Mouse (Mus musculus) neural tube, embryonic 15.5 days (tissue): ENCODE data around the gene Ppp1r14a. TPM values are rescaled to one million over a fixed set of nuclear protein-coding genes. Genes with fewer than 3 reads are reported as not detected.

ENCODE experiments used
- ATAC-seq: fragments of 200-750 bp; cut with Nextera tagmentation; 2 replicates; pipeline ENCODE4 v1.8.0; 2017; ENCODE audit warnings: mild to moderate bottlenecking, moderate TSS enrichment, moderate library complexity; ENCODE audit not compliant: low FRiP score
- H3K27ac ChIP-seq: fragments of 300-500 bp; sonication (generic); replicated peaks from 2 replicates; pipeline ENCODE4 v1.5.1; 2015; ENCODE audit warnings: mild to moderate bottlenecking, inconsistent platforms
- H3K27me3 ChIP-seq: fragments of 300-500 bp; sonication (generic); replicated peaks from 2 replicates; pipeline ENCODE4 v1.6.1; 2015; ENCODE audit warnings: inconsistent platforms
- H3K36me3 ChIP-seq: fragments of 300-500 bp; sonication (generic); 2 replicates; pipeline ENCODE4 v1.6.1; 2015; ENCODE audit warnings: inconsistent platforms
- H3K4me1 ChIP-seq: fragments of 300-500 bp; sonication (generic); 2 replicates; pipeline ENCODE4 v1.6.1; 2015; ENCODE audit warnings: inconsistent platforms
- H3K4me2 ChIP-seq: fragments of 300-500 bp; sonication (generic); 2 replicates; pipeline ENCODE4 v1.6.1; 2015; ENCODE audit warnings: inconsistent platforms, mild to moderate bottlenecking, moderate library complexity
- H3K4me3 ChIP-seq: fragments of 300-500 bp; sonication (generic); replicated peaks from 2 replicates; pipeline ENCODE4 v1.5.1; 2015; ENCODE audit warnings: mild to moderate bottlenecking, inconsistent platforms
- H3K9ac ChIP-seq: fragments of 300-500 bp; sonication (generic); replicated peaks from 2 replicates; pipeline ENCODE4 v1.6.1; 2015; ENCODE audit warnings: mild to moderate bottlenecking, inconsistent platforms
- H3K9me3 ChIP-seq: fragments of 300-500 bp; sonication (generic); replicated peaks from 2 replicates; pipeline ENCODE4 v1.6.1; 2016; ENCODE audit warnings: inconsistent platforms
- WGBS: fragments of 180-500 bp; shearing (Covaris S2); methylation state at CpG from one replicate; pipeline ENCODE4 v1.1.7; 2015; ENCODE audit warnings: mixed read lengths; 5-methylcytosine and 5-hydroxymethylcytosine counted together
- polyA plus RNA-seq: library from polyadenylated mRNA; unstranded; fragments of >200 nt; fragmentation: Nextera tagmentation; extraction: Ambion mirVana; gene quantifications from 2 replicates; pipeline ENCODE4 v1.2.1, GENCODE M21; 2015

Gene Ppp1r14a
- polyA plus RNA-seq, 1 experiment from 2014 or later = 2.8 TPM

DNA sequence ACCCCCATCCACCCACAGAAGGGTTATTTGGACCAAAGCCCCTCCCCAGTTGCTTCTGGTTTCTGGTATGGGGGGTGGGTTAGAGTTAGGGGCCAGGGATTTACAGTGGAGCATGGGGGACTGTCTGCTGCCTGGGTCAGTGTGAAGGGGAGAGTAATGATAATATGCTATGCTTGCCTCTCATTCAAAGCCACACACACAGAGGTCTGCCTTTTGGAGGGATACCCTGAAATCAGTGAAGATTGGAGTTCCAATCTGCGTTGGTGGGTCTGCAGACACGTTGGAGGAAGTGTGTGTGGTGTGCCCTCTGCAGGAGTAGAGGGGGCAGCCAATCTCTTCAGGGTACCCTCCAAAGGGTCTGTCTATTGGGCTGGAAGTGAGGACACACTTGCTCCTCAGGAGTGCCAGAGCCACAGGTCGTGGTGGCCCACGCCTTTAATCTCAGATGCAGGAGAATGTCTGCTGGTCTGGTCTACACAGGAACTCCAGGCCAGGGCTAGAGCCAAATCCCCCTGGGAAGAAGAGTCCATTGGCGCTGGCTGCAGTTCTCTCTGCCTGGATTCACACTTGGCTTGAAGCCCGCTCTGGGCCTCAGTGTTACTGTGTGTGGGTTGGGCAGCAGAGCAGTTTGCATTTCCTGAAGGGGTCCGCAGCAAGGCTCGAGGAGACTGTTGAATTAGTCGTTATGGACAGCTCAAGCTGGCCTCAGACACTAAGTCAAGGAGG lies 16.3 kb downstream of the Ppp1r14a start:
- H3K4me1 ChIP-seq = peaks cover 62% of the 10 kb centered on the region
- H3K27me3 ChIP-seq = no peaks in the 10 kb centered on the region
- no peak for ATAC-seq
- 13% methylated on average over 9 of the region's 9 CpGs for WGBS
- H3K27ac ChIP-seq = peak overlapping the region; percentile 89
- H3K9ac ChIP-seq = peak overlapping the region; percentile 82
- no peaks in the 10 kb centered on the region for H3K36me3 ChIP-seq
- H3K9me3 ChIP-seq = no peaks in the 10 kb centered on the region
- peak overlapping the region; percentile 80 for H3K4me3 ChIP-seq
- peak overlapping the region; percentile 71 for H3K4me2 ChIP-seq

DNA sequence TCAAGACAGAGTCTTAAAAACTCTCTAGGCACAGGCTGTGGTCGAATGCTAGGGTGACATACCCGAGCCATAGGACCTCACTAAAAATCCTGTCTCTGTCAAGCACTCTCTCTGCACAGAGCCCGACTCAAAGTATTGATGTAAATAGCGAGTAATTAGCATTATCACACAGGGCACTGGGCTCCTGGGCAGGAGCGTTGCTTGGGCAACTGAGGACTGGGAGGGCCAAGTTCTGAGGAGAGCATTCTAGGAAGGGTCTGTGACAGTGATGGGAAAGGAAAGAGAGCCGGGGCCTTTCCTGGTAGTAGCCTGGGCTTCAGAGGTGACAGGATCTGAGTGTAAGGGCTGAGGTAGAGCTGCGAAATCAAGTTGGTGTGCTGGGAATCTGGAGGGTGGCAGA lies 17.0 kb downstream of the Ppp1r14a start:
- no peaks in the 10 kb centered on the region for H3K27me3 ChIP-seq
- peak overlapping the region; percentile 80 for H3K4me3 ChIP-seq
- WGBS = 19% methylated on average over 7 of the region's 7 CpGs
- ATAC-seq = no peak
- H3K36me3 ChIP-seq = peaks cover 4% of the 10 kb centered on the region
- H3K9ac ChIP-seq = peak overlapping the region; percentile 82
- no peaks in the 10 kb centered on the region for H3K9me3 ChIP-seq
- H3K27ac ChIP-seq = peak overlapping the region; percentile 89
- peaks cover 69% of the 10 kb centered on the region for H3K4me1 ChIP-seq
- H3K4me2 ChIP-seq = peak overlapping the region; percentile 71

DNA sequence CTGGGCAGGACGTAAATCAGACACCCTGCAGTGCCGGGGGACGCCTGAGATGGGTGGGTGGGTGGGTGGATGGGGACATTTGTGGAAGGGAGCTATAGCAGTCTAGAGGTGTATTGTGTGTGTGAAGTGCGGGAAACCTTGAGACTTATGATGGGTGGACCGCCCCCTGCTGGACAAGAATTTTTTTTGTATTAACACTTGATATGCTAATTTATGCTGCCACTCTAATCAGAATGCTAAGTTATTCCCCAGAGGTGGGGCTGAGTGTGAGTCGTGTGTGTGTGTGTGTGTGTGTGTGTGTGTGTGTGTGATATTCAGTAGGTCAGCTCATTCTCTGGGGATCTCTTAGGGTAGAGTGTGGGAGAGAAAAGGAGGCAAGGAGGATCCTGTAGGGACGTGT lies 17.5 kb downstream of the Ppp1r14a start:
- peak overlapping the region; percentile 89 for H3K27ac ChIP-seq
- peak overlapping the region; percentile 80 for H3K4me3 ChIP-seq
- H3K4me2 ChIP-seq = peak overlapping the region; percentile 71
- H3K9me3 ChIP-seq = no peaks in the 10 kb centered on the region
- peaks cover 74% of the 10 kb centered on the region for H3K4me1 ChIP-seq
- 9% methylated on average over 7 of the region's 7 CpGs for whole genome bisulfite sequencing
- peak overlapping the region; percentile 82; the same call in 1 of the 2 replicates for H3K9ac ChIP-seq
- ATAC-seq = no peak
- H3K27me3 ChIP-seq = no peaks in the 10 kb centered on the region
- H3K36me3 ChIP-seq = peaks cover 9% of the 10 kb centered on the region

DNA sequence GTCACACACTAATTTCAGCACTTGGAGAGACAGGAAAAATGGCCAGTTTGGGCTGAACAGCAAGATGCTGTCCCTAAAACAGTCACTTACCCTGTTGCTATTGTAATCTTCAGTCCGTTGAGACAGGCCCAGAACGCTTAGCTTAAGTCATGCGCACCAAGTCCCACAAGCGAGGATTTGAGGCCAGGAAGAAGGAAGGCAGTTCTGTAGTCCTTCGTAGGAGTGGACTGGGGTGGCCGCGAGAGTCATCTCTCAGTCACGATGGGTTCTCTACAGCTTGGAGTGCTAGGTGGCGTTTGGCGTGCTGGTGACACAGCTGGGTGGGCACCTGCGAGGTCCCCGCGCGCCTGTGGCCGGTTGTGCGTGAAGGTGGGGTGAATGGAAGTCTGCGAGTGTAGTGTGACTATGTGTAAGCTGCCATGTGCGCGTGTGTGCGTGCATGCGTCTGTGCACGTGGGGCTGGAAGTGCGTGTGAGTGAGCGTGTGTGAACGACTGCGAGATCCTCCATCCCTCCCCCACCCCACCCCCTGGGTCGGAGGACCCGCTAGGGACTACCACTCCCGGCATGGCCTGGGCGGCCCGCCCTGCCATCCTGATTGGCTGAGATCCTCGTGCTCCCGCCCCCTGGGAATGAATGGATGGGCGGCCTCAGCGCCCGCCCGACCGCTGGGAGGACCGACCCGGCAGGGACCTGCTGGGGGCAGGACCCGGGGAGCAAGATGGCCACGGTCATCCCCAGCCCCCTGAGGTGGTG lies 18.4 kb downstream of the Ppp1r14a start:
- peaks cover 18% of the 10 kb centered on the region for H3K36me3 ChIP-seq
- H3K27ac ChIP-seq = peak overlapping the region; percentile 89
- peak overlapping the region; percentile 72 for H3K9ac ChIP-seq
- ATAC-seq = peak; percentile 73
- H3K9me3 ChIP-seq = no peaks in the 10 kb centered on the region
- peaks cover 77% of the 10 kb centered on the region for H3K4me1 ChIP-seq
- H3K27me3 ChIP-seq = no peaks in the 10 kb centered on the region
- WGBS = under 1% methylated on average over 42 of the region's 42 CpGs
- H3K4me3 ChIP-seq = peak overlapping the region; percentile 80
- H3K4me2 ChIP-seq = peak overlapping the region; percentile 71

DNA sequence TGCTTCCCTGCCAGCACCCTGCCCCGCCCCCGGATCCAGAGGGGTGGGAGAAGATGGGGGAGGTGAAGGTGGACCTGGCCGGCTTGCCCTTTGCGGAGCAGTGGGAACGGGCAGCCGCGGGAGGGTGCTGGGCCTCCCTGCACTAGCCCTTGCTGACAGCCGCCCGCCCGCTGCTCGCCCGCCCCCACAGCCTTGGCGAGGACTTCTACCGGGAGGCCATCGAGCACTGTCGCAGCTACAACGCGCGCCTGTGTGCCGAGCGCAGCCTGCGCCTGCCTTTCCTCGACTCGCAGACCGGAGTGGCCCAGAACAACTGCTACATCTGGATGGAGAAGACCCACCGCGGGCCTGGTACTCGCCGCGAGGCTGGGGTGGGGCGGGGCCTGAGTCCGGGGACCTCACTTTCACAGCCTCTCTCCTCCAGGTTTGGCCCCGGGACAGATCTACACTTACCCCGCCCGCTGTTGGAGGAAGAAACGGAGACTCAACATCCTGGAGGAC lies 20.2 kb downstream of the Ppp1r14a start:
- no peaks in the 10 kb centered on the region for H3K9me3 ChIP-seq
- H3K9ac ChIP-seq = peak overlapping the region; percentile 72
- H3K4me3 ChIP-seq = peak overlapping the region; percentile 80
- H3K27ac ChIP-seq = peak overlapping the region; percentile 89
- H3K4me1 ChIP-seq = peaks cover 84% of the 10 kb centered on the region
- ATAC-seq = no peak
- H3K4me2 ChIP-seq = peak overlapping the region; percentile 71
- peaks cover 24% of the 10 kb centered on the region for H3K36me3 ChIP-seq
- no peaks in the 10 kb centered on the region for H3K27me3 ChIP-seq
- 2% methylated on average over 36 of the region's 36 CpGs for WGBS

DNA sequence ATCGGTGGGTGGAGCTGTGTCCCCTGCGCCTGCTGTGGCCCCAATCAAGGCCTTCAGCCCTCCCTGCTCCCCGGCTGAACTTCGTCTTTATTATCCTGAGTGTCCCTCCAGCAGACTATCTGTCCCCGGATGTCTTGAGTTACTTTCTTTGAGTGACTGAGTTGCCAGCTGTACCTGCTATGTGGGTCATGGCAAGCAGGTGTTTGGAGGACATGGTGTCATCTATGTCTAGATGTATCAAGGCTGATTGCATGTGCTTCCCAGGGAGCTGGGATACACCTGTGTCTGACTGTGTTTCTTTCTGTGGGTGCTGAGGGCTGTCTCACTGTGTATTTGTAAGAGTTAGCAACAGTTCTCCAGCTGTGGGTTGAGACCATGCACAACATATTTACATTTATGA lies 20.6 kb downstream of the Ppp1r14a start:
- Histone ChIP-seq H3K27me3 (no peaks in the 10 kb centered on the region), H3K4me2 (peak overlapping the region; percentile 71), H3K9ac (peak overlapping the region; percentile 72), H3K9me3 (no peaks in the 10 kb centered on the region), H3K4me3 (peak overlapping the region; percentile 80), H3K4me1 (peaks cover 84% of the 10 kb centered on the region), H3K36me3 (peaks cover 24% of the 10 kb centered on the region), H3K27ac (0 out of 2 replicates have a peak overlapping the region, but pooled peaks have one; percentile 89)
- WGBS = 9% methylated on average over 5 of the region's 5 CpGs
- no peak for ATAC-seq

DNA sequence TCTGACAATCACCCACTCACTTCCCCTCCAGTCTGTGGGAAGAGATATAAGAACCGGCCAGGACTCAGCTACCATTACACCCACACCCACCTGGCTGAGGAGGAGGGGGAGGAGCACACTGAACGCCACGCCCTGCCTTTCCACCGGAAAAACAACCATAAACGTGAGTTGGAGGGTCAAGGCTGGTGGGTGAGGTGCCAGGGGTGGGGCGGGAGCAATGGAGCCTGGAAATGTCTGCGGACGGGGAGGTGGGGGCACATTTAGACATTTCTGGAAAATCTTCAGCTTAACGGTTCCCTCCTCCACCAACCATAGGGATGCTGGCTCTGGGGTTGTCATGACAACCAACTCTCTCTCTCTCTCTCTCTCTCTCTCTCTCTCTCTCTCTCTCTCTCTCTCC lies 23.9 kb downstream of the Ppp1r14a start:
- Histone ChIP-seq H3K4me3 (0 out of 2 replicates have a peak overlapping the region, but pooled peaks have one; percentile 10), H3K9ac (no peak overlapping the region), H3K27me3 (no peaks in the 10 kb centered on the region), H3K27ac (peak overlapping the region; percentile 71), H3K9me3 (no peaks in the 10 kb centered on the region), H3K36me3 (peaks cover 31% of the 10 kb centered on the region), H3K4me2 (peak overlapping the region; percentile 45), H3K4me1 (peaks cover 90% of the 10 kb centered on the region)
- ATAC-seq = no peak
- 13% methylated on average over 9 of the region's 9 CpGs for WGBS

DNA sequence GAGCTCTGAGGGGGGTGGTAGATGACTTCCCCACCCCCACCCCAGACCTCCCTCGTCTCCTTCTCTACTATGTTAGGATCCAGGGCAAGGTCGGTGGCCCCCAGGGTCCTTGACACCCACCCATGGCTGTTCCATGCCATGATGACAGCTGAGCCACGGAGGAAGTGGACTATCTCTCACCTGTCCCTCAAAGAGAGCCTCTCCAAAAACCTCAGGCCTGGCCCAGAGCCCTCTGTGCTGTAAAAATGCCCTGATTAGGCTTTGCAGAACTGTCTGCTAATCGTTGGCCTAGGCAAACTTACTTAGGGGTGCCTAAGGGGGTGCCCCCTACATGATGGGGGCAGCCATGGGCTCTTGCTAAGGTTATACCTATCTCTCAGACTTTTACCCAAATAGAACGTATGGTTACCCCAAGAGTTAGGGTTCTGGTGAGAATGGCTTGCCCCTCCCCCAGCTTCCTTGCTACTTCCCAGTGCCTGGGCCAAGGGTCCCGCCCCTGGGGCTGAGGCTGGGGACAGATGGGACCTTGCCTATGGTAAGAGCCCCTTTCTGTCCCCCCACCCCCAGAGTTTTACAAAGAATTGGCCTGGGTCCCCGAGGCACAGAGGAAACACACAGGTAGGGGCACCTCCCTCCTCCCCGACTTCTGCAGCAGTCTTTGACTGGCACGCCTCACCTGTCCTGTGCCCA lies 24.6 kb downstream of the Ppp1r14a start:
- Histone ChIP-seq H3K36me3 (peaks cover 31% of the 10 kb centered on the region), H3K4me3 (no peak overlapping the region), H3K27me3 (no peaks in the 10 kb centered on the region), H3K4me1 (peaks cover 93% of the 10 kb centered on the region), H3K9me3 (no peaks in the 10 kb centered on the region), H3K9ac (no peak overlapping the region), H3K27ac (peak overlapping the region; percentile 90), H3K4me2 (peak overlapping the region; percentile 45)
- 40% methylated on average over 9 of the region's 9 CpGs for WGBS
- ATAC-seq = no peak

DNA sequence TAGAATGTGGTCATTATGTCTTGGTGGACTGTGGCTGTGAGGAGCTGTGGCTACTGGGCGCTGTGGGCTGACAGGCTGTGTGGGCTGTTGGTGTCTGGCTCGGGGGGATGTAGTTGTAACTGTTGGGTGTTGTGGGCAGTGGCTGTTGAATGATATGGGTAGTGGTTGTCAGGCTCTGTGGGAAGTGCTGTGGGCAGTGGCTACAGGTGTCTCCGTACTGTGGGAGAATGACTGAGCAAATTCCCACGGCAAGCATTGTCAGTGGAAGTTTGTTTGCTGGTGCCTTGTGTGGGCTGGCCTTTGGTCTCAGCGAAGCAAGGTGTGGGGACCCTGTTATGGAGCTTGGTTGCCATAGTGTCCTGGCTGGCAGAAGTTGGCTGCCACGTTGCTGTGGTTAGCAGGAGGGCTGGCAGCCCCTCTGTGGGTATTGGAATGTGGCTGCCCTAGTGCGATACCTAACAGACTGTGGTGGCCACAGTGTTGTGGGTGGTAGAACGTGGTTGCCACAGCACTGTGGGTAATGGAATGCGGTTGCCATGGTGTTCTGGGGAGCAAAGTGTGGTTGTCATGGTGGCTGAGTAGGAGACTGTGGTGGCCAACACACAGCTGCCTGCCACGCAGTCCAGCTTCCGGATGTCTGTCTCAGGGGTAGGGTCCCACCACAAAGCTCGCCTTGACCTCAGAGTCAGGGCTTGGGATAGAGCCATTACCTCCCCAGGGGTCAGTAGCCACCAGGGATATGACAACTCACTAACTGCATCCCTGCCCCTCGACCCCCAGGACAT lies 25.9 kb downstream of the Ppp1r14a start:
- Histone ChIP-seq H3K27ac (peak overlapping the region; percentile 90), H3K4me2 (peak overlapping the region; percentile 45), H3K9me3 (no peaks in the 10 kb centered on the region), H3K9ac (no peak overlapping the region), H3K36me3 (peaks cover 31% of the 10 kb centered on the region), H3K4me1 (peaks cover 93% of the 10 kb centered on the region), H3K27me3 (no peaks in the 10 kb centered on the region), H3K4me3 (peak overlapping the region; percentile 6; the same call in 1 of the 2 replicates)
- WGBS = 41% methylated on average over 13 of the region's 13 CpGs
- ATAC-seq = no peak

DNA sequence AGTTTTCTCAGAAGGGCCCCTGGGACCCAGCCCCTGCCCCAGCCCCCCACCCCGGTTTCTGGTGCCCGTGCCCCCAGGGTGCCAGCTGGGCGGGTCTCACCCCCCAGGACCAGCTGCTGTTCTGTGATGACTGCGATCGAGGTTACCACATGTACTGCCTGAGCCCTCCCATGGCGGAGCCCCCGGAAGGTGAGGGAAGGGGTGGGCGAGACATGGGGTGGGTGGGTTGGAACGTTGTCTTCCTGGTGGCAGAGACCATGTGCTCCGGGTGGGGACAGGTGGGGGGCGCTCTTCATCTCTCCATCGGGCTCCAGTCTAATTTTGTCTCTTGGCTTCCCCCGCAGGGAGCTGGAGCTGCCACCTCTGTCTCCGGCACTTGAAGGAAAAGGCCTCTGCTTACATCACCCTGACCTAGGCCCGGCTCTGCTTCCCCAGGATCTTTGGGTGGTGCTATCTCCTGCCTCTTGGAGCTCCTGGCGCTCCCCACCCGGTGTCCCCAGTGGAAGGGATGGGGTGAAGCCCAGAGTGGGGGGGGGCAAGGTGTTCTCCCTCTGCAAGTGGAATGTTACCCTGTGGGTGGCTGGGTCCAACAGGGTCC lies 27.1 kb downstream of the Ppp1r14a start:
- WGBS = 58% methylated on average over 17 of the region's 17 CpGs
- Histone ChIP-seq H3K4me3 (no peak overlapping the region), H3K9me3 (no peaks in the 10 kb centered on the region), H3K27me3 (no peaks in the 10 kb centered on the region), H3K4me1 (peaks cover 90% of the 10 kb centered on the region), H3K9ac (peak overlapping the region; percentile 23; the same call in 1 of the 2 replicates), H3K27ac (peak overlapping the region; percentile 90), H3K36me3 (peaks cover 26% of the 10 kb centered on the region), H3K4me2 (peak overlapping the region; percentile 46; the same call in 1 of the 2 replicates)
- no peak for ATAC-seq
